ENCODE assay signal across 27 mouse cellular contexts in genomic region chr1:58401396-58401795, GRCm38 (mm10). TPM values are rescaled to one million over a fixed set of nuclear protein-coding genes. Genes with fewer than 3 reads are reported as not detected.
DNase-seq lines count a peak whose midpoint lies in the region; ATAC-seq and TF ChIP-seq lines count a peak whose summit lies in the region.
"Had no signal": no experiment of that assay in that cellular context is flagged by ENCODE, and none has a peak within 500 bp of the region (broad histone marks: within the 10 kb centered on the region; RNA-seq: fewer than 3 reads in every experiment).

No protein-coding gene starts in this region.

- peaks cover 76% of the 10 kb centered on the region for H3K36me3 ChIP-seq in liver, adult 2 months (ENCODE audit: control insufficient read depth, insufficient read depth, low read length)
- peaks cover 87% of the 10 kb centered on the region for H3K36me3 ChIP-seq in liver, embryonic 13.5 days
- H3K36me3 ChIP-seq in neural tube, embryonic 15.5 days, result peaks cover 82% of the 10 kb centered on the region

- no peaks in the 10 kb centered on the region for H3K9me3 ChIP-seq in liver, embryonic 13.5 days (replicated peaks)
- no peaks in the 10 kb centered on the region for H3K9me3 ChIP-seq in neural tube, embryonic 15.5 days (replicated peaks)
- H3K9me3 ChIP-seq: embryonic facial prominence, embryonic 10.5 days; forebrain, embryonic 10.5 days; hindbrain, embryonic 15.5 days; limb, embryonic 15.5 days had no signal

- no peak for TF ChIP-seq POLR2A in liver, adult 2 months (IDR thresholded peaks at IDR 0.05; ENCODE audit: extremely low read depth, insufficient read depth, low read length)

- peak; percentile 95 for DNase-seq in liver, adult 2 months (ENCODE audit: extremely low read depth, low read depth, low spot score)
- DNase-seq in liver, result no peak
- DNase-seq in fat pad, adult 2 months (ENCODE audit: extremely low read depth, low read depth, low spot score), result peak; percentile 28
- no peak for DNase-seq in liver, embryonic 13.5 days
- DNase-seq in naive thymus-derived CD4-positive, alpha-beta T cell, adult 2 months (ENCODE audit: low read depth), result peak; percentile 1
- DNase-seq in left cerebral cortex, adult 18-20 months (ENCODE audit: low spot score in 2 of 2), result no peak
- DNase-seq in cerebellum, adult 9-11 months, result no peak
- DNase-seq: adrenal gland, postnatal 25 days; cerebellum, adult 8-10 months; gastrocnemius, postnatal 14 days; heart, postnatal 4 days; kidney, adult 11 months; layer of hippocampus, adult 9-11 months; left cerebral cortex, postnatal 4 days; lung, postnatal 14 days; right cerebral cortex, adult 18-20 months; right cerebral cortex, postnatal 4 days; thymus, postnatal 25 days had no signal

- ATAC-seq in liver, embryonic 13.5 days (ENCODE audit: low read depth), result peak; percentile 69
- no peak for ATAC-seq in neural tube, embryonic 15.5 days (ENCODE audit: low FRiP score)
- ATAC-seq: activated CD4-positive, CD25-positive, alpha-beta regulatory T cell, adult 4 months; forebrain, embryonic 16.5 days; midbrain, embryonic 16.5 days had no signal

- H3K79me2 ChIP-seq in liver, adult 2 months (ENCODE audit: control insufficient read depth, insufficient read depth, low read length), result peaks cover 3% of the 10 kb centered on the region; the same call in 1 of the 2 replicates

- H3K27me3 ChIP-seq in liver, adult 2 months (ENCODE audit: control insufficient read depth, insufficient read depth, low read length), result no peaks in the 10 kb centered on the region
- no peaks in the 10 kb centered on the region for H3K27me3 ChIP-seq in liver, embryonic 13.5 days
- H3K27me3 ChIP-seq in neural tube, embryonic 15.5 days (replicated peaks), result no peaks in the 10 kb centered on the region
- H3K27me3 ChIP-seq: hindbrain, embryonic 15.5 days; limb, embryonic 15.5 days had no signal

- H3K4me1 ChIP-seq in liver, adult 2 months (ENCODE audit: control insufficient read depth, insufficient read depth, low read length), result peaks cover 3% of the 10 kb centered on the region
- peaks cover 11% of the 10 kb centered on the region for H3K4me1 ChIP-seq in liver, embryonic 13.5 days (replicated peaks)
- H3K4me1 ChIP-seq in neural tube, embryonic 15.5 days, result no peaks in the 10 kb centered on the region
- H3K4me1 ChIP-seq: embryonic facial prominence, embryonic 10.5 days; forebrain, embryonic 10.5 days; hindbrain, embryonic 15.5 days; limb, embryonic 15.5 days had no signal

- TF ChIP-seq CTCF in liver, adult 2 months (IDR thresholded peaks at IDR 0.05; ENCODE audit: low read depth, low read length), result no peak

- no peak overlapping the region for H3K9ac ChIP-seq in liver, adult 2 months (ENCODE audit: low read depth, low read length)
- H3K9ac ChIP-seq in liver, embryonic 13.5 days, result no peak overlapping the region
- no peak overlapping the region for H3K9ac ChIP-seq in neural tube, embryonic 15.5 days (replicated peaks)
- H3K9ac ChIP-seq: hindbrain, embryonic 15.5 days; limb, embryonic 15.5 days had no signal

- peak overlapping the region; percentile 63 for H3K27ac ChIP-seq in liver, adult 2 months (replicated peaks; ENCODE audit: insufficient read depth, low read depth, low read length)
- H3K27ac ChIP-seq in liver, embryonic 13.5 days, result no peak overlapping the region
- no peak overlapping the region for H3K27ac ChIP-seq in neural tube, embryonic 15.5 days (replicated peaks)
- H3K27ac ChIP-seq: embryonic facial prominence, embryonic 10.5 days; forebrain, embryonic 10.5 days; hindbrain, embryonic 15.5 days; limb, embryonic 15.5 days had no signal

- WGBS in liver, adult 2 months, result 46% methylated on average over 6 of the region's 6 CpGs
- WGBS in liver, embryonic 13.5 days (ENCODE audit: insufficient replicate concordance), result 73% methylated on average over 6 of the region's 6 CpGs
- 89% methylated on average over 6 of the region's 6 CpGs for WGBS in neural tube, embryonic 15.5 days

- H3K4me2 ChIP-seq in liver, embryonic 13.5 days, result no peak overlapping the region
- H3K4me2 ChIP-seq in neural tube, embryonic 15.5 days, result no peak overlapping the region
- H3K4me2 ChIP-seq: hindbrain, embryonic 15.5 days; limb, embryonic 15.5 days had no signal

- H3K4me3 ChIP-seq in liver, adult 2 months (ENCODE audit: insufficient read depth, low read depth, low read length), result no peak overlapping the region
- H3K4me3 ChIP-seq in liver, embryonic 13.5 days (replicated peaks), result no peak overlapping the region
- H3K4me3 ChIP-seq in neural tube, embryonic 15.5 days (replicated peaks), result no peak overlapping the region
- H3K4me3 ChIP-seq: embryonic facial prominence, embryonic 10.5 days; forebrain, embryonic 10.5 days; hindbrain, embryonic 15.5 days; limb, embryonic 15.5 days; myocyte had no signal

RNA-seq across cellular contexts. Expression of gene Bzw1, which starts 8.7 kb away (rescaled TPM):
- total RNA-seq in liver, adult 2 months (2014; rRNA removed), result 94.4 and 103 TPM in 2 replicates
- 16.1 and 17.7 TPM in 2 replicates for polyA plus RNA-seq in liver, adult 2 months (2012; rRNA removed)
- polyA plus RNA-seq in liver, embryonic 13.5 days (2015; fragmentation: Nextera tagmentation; extraction: Ambion mirVana), result 181 and 224 TPM in 2 replicates
- 300 and 314 TPM in 2 replicates for polyA plus RNA-seq in neural tube, embryonic 15.5 days (2015; fragmentation: Nextera tagmentation; extraction: Ambion mirVana)
- 100 to 1,000 TPM; 145 TPM for total RNA-seq in left cerebral cortex, adult 18-20 months (2021)

RNA-seq across cellular contexts. Expression of gene Clk1, which starts 22.5 kb away (rescaled TPM):
- total RNA-seq in liver, adult 2 months (2014; rRNA removed), result 128 and 163 TPM in 2 replicates
- polyA plus RNA-seq in liver, adult 2 months (2012; rRNA removed), result 16.7 and 23.0 TPM in 2 replicates
- polyA plus RNA-seq in liver, embryonic 13.5 days (2015; fragmentation: Nextera tagmentation; extraction: Ambion mirVana), result 74.8 and 87.1 TPM in 2 replicates
- polyA plus RNA-seq in neural tube, embryonic 15.5 days (2015; fragmentation: Nextera tagmentation; extraction: Ambion mirVana), result 157 TPM in 2 replicates
- 100 to 1,000 TPM; 119 to 126 TPM for total RNA-seq in left cerebral cortex, adult 18-20 months (2021)

RNA-seq across cellular contexts. Expression of gene Nif3l1, which starts 43.6 kb away (rescaled TPM):
- 9.4 and 10.5 TPM in 2 replicates for total RNA-seq in liver, adult 2 months (2014; rRNA removed)
- 11.4 and 11.9 TPM in 2 replicates for polyA plus RNA-seq in liver, adult 2 months (2012; rRNA removed)
- 21.3 and 21.6 TPM in 2 replicates for polyA plus RNA-seq in liver, embryonic 13.5 days (2015; fragmentation: Nextera tagmentation; extraction: Ambion mirVana)
- polyA plus RNA-seq in neural tube, embryonic 15.5 days (2015; fragmentation: Nextera tagmentation; extraction: Ambion mirVana), result 47.2 and 48.4 TPM in 2 replicates
- total RNA-seq in left cerebral cortex, adult 18-20 months (2021), result 10 to 100 TPM; 16.6 to 19.7 TPM

RNA-seq across cellular contexts. Expression of gene Ppil3, which starts 43.9 kb away (rescaled TPM):
- total RNA-seq in liver, adult 2 months (2014; rRNA removed), result 21.5 and 32.6 TPM in 2 replicates
- 13.6 and 14.2 TPM in 2 replicates for polyA plus RNA-seq in liver, adult 2 months (2012; rRNA removed)
- 34.4 and 35.5 TPM in 2 replicates for polyA plus RNA-seq in liver, embryonic 13.5 days (2015; fragmentation: Nextera tagmentation; extraction: Ambion mirVana)
- 53.5 and 54.6 TPM in 2 replicates for polyA plus RNA-seq in neural tube, embryonic 15.5 days (2015; fragmentation: Nextera tagmentation; extraction: Ambion mirVana)
- 10 to 100 TPM; 25.9 to 28.6 TPM for total RNA-seq in left cerebral cortex, adult 18-20 months (2021)

Comparison
In these comparisons a context has a peak if more than half of its experiments do, and no peak if none do; other contexts are left out.
1. DNase-seq: peak in liver, adult 2 months (single experiment), fat pad, adult 2 months (single experiment) and naive thymus-derived CD4-positive, alpha-beta T cell, adult 2 months (single experiment); none in liver (single experiment), liver, embryonic 13.5 days (single experiment), left cerebral cortex, adult 18-20 months (0 of 2) and cerebellum, adult 9-11 months (single experiment).